Mouse (Mus musculus) heart, postnatal 0 days (tissue): Measurements from ENCODE around the gene Smarcb1. TPM values are rescaled to one million over a fixed set of nuclear protein-coding genes. Genes with fewer than 3 reads are reported as not detected.

Experiments used
- ATAC-seq: fragments of 200-750 bp; cut with Nextera tagmentation; 2 replicates; pipeline ENCODE4 v1.8.0; 2017; ENCODE audit warnings: low read depth, moderate number of reproducible peaks, moderate library complexity; ENCODE audit not compliant: insufficient read depth
- DNase-seq: peaks from one replicate; pipeline ENCODE4 v3.0.0-alpha.2; 2016; ENCODE audit warnings: low spot score
- H3K27ac ChIP-seq: fragments of 300-500 bp; sonication (generic); 2 replicates; pipeline ENCODE4 v1.5.1; 2014; ENCODE audit warnings: low read depth, mild to moderate bottlenecking
- H3K27me3 ChIP-seq: fragments of 300-500 bp; sonication (generic); 2 replicates; pipeline ENCODE4 v1.6.1; 2014; ENCODE audit warnings: low read length, mixed read lengths; ENCODE audit not compliant: control insufficient read depth, insufficient read depth
- H3K36me3 ChIP-seq: fragments of 300-500 bp; sonication (generic); replicated peaks from 2 replicates; pipeline ENCODE4 v1.6.1; 2014; ENCODE audit warnings: low read length, mixed read lengths; ENCODE audit not compliant: control insufficient read depth, insufficient read depth
- H3K4me1 ChIP-seq: fragments of 300-500 bp; sonication (generic); 2 replicates; pipeline ENCODE4 v1.6.1; 2014; ENCODE audit warnings: antibody characterized with exemption; ENCODE audit not compliant: control insufficient read depth, insufficient read depth
- H3K4me2 ChIP-seq: fragments of 300-500 bp; sonication (generic); 2 replicates; pipeline ENCODE4 v1.6.1; 2014; ENCODE audit warnings: low read depth, mild to moderate bottlenecking, low read length, moderate library complexity
- H3K4me3 ChIP-seq: fragments of 300-500 bp; sonication (generic); 2 replicates; pipeline ENCODE4 v1.5.1; 2014; ENCODE audit warnings: low read depth, low read length
- H3K9ac ChIP-seq: fragments of 300-500 bp; sonication (generic); replicated peaks from 2 replicates; pipeline ENCODE4 v1.6.1; 2014; ENCODE audit warnings: low read depth, low read length, mixed read lengths
- H3K9me3 ChIP-seq: fragments of 300-500 bp; sonication (generic); replicated peaks from 2 replicates; pipeline ENCODE4 v1.6.1; 2016; ENCODE audit warnings: low read length; ENCODE audit not compliant: control insufficient read depth
- CTCF ChIP-seq: IDR thresholded peaks from 2 replicates; pipeline ENCODE4 v1.5.1; 2016; ENCODE audit warnings: antibody characterized with exemption, control low read depth, low read depth
- EP300 ChIP-seq: IDR thresholded peaks from 2 replicates; pipeline ENCODE4 v1.6.1; 2016; ENCODE audit warnings: antibody characterized with exemption, low read depth
- WGBS: fragments of 180-500 bp; shearing (Covaris S2); extraction: QIAGEN DNeasy Blood & Tissue Kit; methylation state at CpG from one replicate; pipeline ENCODE4 v1.1.7; 2014; 5-methylcytosine and 5-hydroxymethylcytosine counted together
- polyA plus RNA-seq: library from polyadenylated mRNA; unstranded; fragments of >200 nt; fragmentation: Nextera tagmentation; extraction: Ambion mirVana; gene quantifications from 2 replicates; pipeline ENCODE4 v1.2.1, GENCODE M21; 2015
- total RNA-seq: library from RNA; depleted of rRNA; stranded (reverse); fragments of >200 nt; gene quantifications from 2 replicates; pipeline ENCODE4 v1.2.3, GENCODE M21; 2014; ENCODE audit warnings: low replicate concordance

Smarcb1 gene
- total and polyA plus RNA-seq, 2 experiments from 2014 or later = 45.7 to 63.9 TPM

GRCm38 (mm10) chr10:75948079-75948478, 26.7 kb upstream of the Smarcb1 start:
- no peaks in the 10 kb centered on the region for H3K9me3 ChIP-seq
- H3K36me3 ChIP-seq = no peaks in the 10 kb centered on the region
- no peak overlapping the region for H3K9ac ChIP-seq
- H3K4me1 ChIP-seq = peaks cover 16% of the 10 kb centered on the region
- H3K4me3 ChIP-seq = no peak overlapping the region
- ATAC-seq (no peak), DNase-seq (no peak)
- H3K27me3 ChIP-seq = peaks cover 9% of the 10 kb centered on the region; the same call in 1 of the 2 replicates
- no peak overlapping the region for H3K4me2 ChIP-seq
- 68% methylated on average over 5 of the region's 5 CpGs for WGBS
- TF ChIP-seq EP300 (no peak), CTCF (no peak)
- no peak overlapping the region for H3K27ac ChIP-seq

DNA sequence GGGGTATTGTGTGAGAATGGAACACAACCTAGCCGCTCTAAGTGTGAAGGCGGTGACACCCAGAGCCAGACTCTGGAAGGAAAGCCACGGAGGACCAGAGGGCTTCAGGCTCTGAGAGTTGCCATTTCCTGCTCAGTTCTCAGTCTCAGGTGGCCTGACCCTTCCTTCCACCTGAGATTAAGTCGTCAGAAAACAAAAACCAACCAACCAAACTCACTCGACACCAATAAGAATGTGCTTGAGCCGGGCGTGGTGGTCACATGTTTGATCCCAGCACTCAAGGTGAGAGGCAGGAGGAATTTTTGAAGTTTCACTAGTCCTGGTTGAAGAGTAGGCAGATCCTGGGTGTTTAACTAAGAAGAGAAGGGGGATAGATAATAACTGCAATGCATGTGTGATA, 24.5 kb upstream of the Smarcb1 start:
- peaks cover 11% of the 10 kb centered on the region for H3K4me1 ChIP-seq
- no peaks in the 10 kb centered on the region for H3K9me3 ChIP-seq
- no peak for ATAC-seq
- DNase-seq = no peak
- 76% methylated on average over 7 of the region's 7 CpGs for WGBS
- H3K9ac ChIP-seq = no peak overlapping the region
- H3K27ac ChIP-seq = no peak overlapping the region
- H3K4me3 ChIP-seq = no peak overlapping the region
- TF ChIP-seq EP300 (no peak), CTCF (no peak)
- H3K36me3 ChIP-seq = no peaks in the 10 kb centered on the region
- no peak overlapping the region for H3K4me2 ChIP-seq
- peaks cover 5% of the 10 kb centered on the region; the same call in 1 of the 2 replicates for H3K27me3 ChIP-seq

GRCm38 (mm10) chr10:75945213-75945612, 23.8 kb upstream of the Smarcb1 start:
- WGBS = 86% methylated on average over 7 of the region's 7 CpGs
- TF ChIP-seq EP300 (no peak), CTCF (no peak)

GRCm38 (mm10) chr10:75944066-75944772, 22.8 kb upstream of the Smarcb1 start:
- Histone ChIP-seq H3K36me3 (no peaks in the 10 kb centered on the region), H3K27me3 (no peaks in the 10 kb centered on the region), H3K4me2 (no peak overlapping the region), H3K9me3 (no peaks in the 10 kb centered on the region), H3K4me1 (peaks cover 10% of the 10 kb centered on the region; the same call in 1 of the 2 replicates), H3K4me3 (no peak overlapping the region), H3K9ac (no peak overlapping the region; the same call in 1 of the 2 replicates), H3K27ac (no peak overlapping the region)
- DNase-seq = no peak
- no peak for TF ChIP-seq CTCF
- no peak for TF ChIP-seq EP300
- ATAC-seq = no peak
- WGBS = 34% methylated on average over 11 of the region's 11 CpGs

More at GRCm38 (mm10) chr10:75945213-75945612, 23.8 kb upstream of the Smarcb1 start:
- Histone ChIP-seq H3K9ac (no peak overlapping the region), H3K4me2 (no peak overlapping the region), H3K27me3 (no peaks in the 10 kb centered on the region), H3K4me1 (peaks cover 10% of the 10 kb centered on the region; the same call in 1 of the 2 replicates), H3K4me3 (no peak overlapping the region), H3K9me3 (no peaks in the 10 kb centered on the region), H3K27ac (no peak overlapping the region), H3K36me3 (no peaks in the 10 kb centered on the region)
- DNase-seq (no peak), ATAC-seq (no peak)

- ATAC-seq (no peak), DNase-seq (no peak)
- peaks cover 15% of the 10 kb centered on the region; the same call in 1 of the 2 replicates for H3K4me1 ChIP-seq
- no peaks in the 10 kb centered on the region for H3K27me3 ChIP-seq
- no peak within 1 kb of the TSS for H3K4me2 ChIP-seq
- no peak within 1 kb of the TSS for H3K27ac ChIP-seq
- H3K9ac ChIP-seq = no peak within 1 kb of the TSS
- no peaks in the 10 kb centered on the region for H3K9me3 ChIP-seq
- TF ChIP-seq EP300 (no peak), CTCF (no peak)
- 74% methylated on average over 15 of the region's 15 CpGs for WGBS
- no peaks in the 10 kb centered on the region for H3K36me3 ChIP-seq
- H3K4me3 ChIP-seq = no peak within 1 kb of the TSS
Observed at GRCm38 (mm10) chr10:75942736-75943477, 21.5 kb upstream of the Smarcb1 start, which contains the start of gene Vpreb3. Vpreb3 (plus strand) TSS chr10:75943057.
